Mouse (Mus musculus): Measurements from ENCODE around the gene Rab5b. TPM values are rescaled to one million over a fixed set of nuclear protein-coding genes. Genes with fewer than 3 reads are reported as not detected.

Gene Rab5b
- polyA plus RNA-seq, 1 experiment from 2014 or later: 38.6 TPM

GRCm38 (mm10) chr10:128703895-128704294 lies 7.8 kb upstream of the Rab5b start, which contains the start of gene Pmel:
TSS of gene Pmel (plus strand) at chr10:128704195.
- no peak for ATAC-seq (ENCODE audit: low read depth)
- H3K4me1 ChIP-seq (ENCODE audit: control insufficient read depth, low read depth, low read length): peaks cover 21% of the 10 kb centered on the region

DNA sequence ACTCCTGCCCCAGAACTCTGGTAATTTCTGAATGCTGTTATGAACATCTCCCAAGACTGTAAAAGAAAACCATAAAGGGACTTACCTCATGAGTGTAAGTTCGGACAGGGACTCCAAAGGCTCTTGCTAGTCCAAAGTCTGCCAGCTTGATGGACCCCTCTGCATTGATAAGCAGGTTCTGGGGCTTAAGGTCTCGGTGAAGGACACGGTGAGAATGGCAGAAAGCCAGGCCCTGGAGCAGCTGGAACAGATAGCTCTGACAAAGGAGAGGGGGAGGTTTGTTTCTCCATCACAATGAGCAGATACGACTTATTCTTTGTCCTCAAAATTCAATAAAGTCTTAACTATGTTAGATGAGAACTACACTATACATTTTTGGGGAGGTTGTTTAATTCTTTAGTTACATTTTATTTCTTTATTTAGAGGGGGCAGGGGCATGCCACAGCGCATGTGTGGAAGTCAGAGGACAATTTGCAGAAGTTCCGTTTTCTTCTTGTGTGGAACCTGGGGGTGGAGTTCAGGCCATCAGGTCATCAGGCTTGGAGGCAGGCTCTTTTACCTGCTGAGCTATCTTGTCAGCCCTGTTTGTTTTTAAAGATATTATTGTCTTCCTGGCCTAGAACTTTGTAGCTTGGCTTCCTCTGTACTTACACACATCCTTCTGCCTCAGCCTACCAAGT lies 6.4 kb upstream of the Rab5b start:
- H3K9ac ChIP-seq (ENCODE audit: low read depth, low read length): no peak overlapping the region
- peaks cover 21% of the 10 kb centered on the region for H3K36me3 ChIP-seq (ENCODE audit: control insufficient read depth, insufficient read depth)
- no peaks in the 10 kb centered on the region for H3K27me3 ChIP-seq (ENCODE audit: control insufficient read depth, insufficient read depth, low read depth, low read length)
- H3K4me3 ChIP-seq (ENCODE audit: low read depth, low read length): no peak overlapping the region
- ATAC-seq (ENCODE audit: low read depth): no peak
- 47% methylated on average over 6 of the region's 6 CpGs for WGBS (ENCODE audit: insufficient replicate concordance)
- H3K27ac ChIP-seq (ENCODE audit: low read length): no peak overlapping the region
- H3K4me1 ChIP-seq (ENCODE audit: control insufficient read depth, low read depth, low read length): peaks cover 24% of the 10 kb centered on the region
- H3K4me2 ChIP-seq (ENCODE audit: low read depth, low read length): peak overlapping the region; percentile 73; the same call in 1 of the 2 replicates
- no peaks in the 10 kb centered on the region for H3K9me3 ChIP-seq (replicated peaks; ENCODE audit: control insufficient read depth, low read length)

More at GRCm38 (mm10) chr10:128703895-128704294, 7.8 kb upstream of the Rab5b start, which contains the start of gene Pmel:
- Histone ChIP-seq H3K4me3 (ENCODE audit: low read depth, low read length) (peak within 1 kb of the TSS; percentile 79), H3K27ac (ENCODE audit: low read length) (peak within 1 kb of the TSS; percentile 87), H3K9me3 (replicated peaks; ENCODE audit: control insufficient read depth, low read length) (no peaks in the 10 kb centered on the region), H3K9ac (ENCODE audit: low read depth, low read length) (peak within 1 kb of the TSS; percentile 80), H3K27me3 (ENCODE audit: control insufficient read depth, insufficient read depth, low read depth, low read length) (no peaks in the 10 kb centered on the region), H3K4me2 (ENCODE audit: low read depth, low read length) (peak within 1 kb of the TSS; percentile 73), H3K36me3 (ENCODE audit: control insufficient read depth, insufficient read depth) (peaks cover 16% of the 10 kb centered on the region)
- 22% methylated on average over 4 of the region's 4 CpGs for WGBS (ENCODE audit: insufficient replicate concordance)

DNA sequence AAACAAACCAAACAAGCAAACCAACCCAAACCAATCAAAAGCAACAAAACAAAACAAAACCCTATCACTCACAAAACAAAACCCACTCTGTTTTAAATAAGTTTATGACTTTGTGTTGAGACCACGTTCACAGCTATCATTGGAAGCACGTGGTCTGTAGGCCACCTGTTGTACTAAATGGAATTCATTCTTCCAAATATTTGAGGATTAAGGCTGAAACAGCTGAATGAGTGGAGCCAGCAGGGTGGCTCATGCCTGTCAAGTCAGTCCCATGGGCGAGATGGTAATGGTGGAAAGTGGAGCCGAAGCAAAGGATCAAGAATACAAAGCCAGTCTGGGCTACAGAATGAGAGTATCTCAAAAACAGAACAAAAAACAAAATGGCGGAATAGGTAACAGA lies 4.6 kb upstream of the Rab5b start:
- Histone ChIP-seq H3K27me3 (ENCODE audit: control insufficient read depth, insufficient read depth, low read depth, low read length) (no peaks in the 10 kb centered on the region), H3K9me3 (replicated peaks; ENCODE audit: control insufficient read depth, low read length) (no peaks in the 10 kb centered on the region), H3K9ac (ENCODE audit: low read depth, low read length) (no peak overlapping the region), H3K36me3 (ENCODE audit: control insufficient read depth, insufficient read depth) (peaks cover 24% of the 10 kb centered on the region), H3K4me2 (ENCODE audit: low read depth, low read length) (no peak overlapping the region), H3K27ac (ENCODE audit: low read length) (no peak overlapping the region), H3K4me1 (ENCODE audit: control insufficient read depth, low read depth, low read length) (peaks cover 30% of the 10 kb centered on the region), H3K4me3 (ENCODE audit: low read depth, low read length) (no peak overlapping the region)
- 81% methylated on average over 5 of the region's 5 CpGs for WGBS (ENCODE audit: insufficient replicate concordance)
- ATAC-seq (ENCODE audit: low read depth): no peak

DNA sequence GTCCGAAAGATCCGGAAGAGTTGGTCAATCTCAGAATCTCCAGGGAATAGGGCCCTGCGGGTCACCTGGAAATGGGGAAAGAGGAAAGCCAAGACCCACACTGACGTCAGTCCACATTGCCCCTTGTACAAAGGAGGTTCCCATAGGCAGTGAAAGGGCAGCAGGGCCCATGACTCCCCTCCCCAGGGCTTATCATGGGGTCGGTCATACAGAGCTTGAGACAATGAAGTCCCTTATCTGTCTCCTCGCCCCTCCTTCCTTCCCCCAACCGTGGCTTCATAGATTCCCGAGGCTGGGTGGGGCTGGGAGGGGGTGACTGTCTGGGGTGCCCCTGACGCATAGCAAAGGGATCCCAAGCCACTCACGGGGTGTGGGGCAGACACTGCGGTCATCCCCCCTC lies 3.5 kb upstream of the Rab5b start:
- H3K9ac ChIP-seq (ENCODE audit: low read depth, low read length): no peak overlapping the region
- no peak overlapping the region; the same call in 1 of the 2 replicates for H3K27ac ChIP-seq (ENCODE audit: low read length)
- 36% methylated on average over 11 of the region's 11 CpGs for WGBS (ENCODE audit: insufficient replicate concordance)
- H3K4me2 ChIP-seq (ENCODE audit: low read depth, low read length): no peak overlapping the region
- no peaks in the 10 kb centered on the region for H3K27me3 ChIP-seq (ENCODE audit: control insufficient read depth, insufficient read depth, low read depth, low read length)
- H3K4me3 ChIP-seq (ENCODE audit: low read depth, low read length): no peak overlapping the region
- no peaks in the 10 kb centered on the region for H3K9me3 ChIP-seq (replicated peaks; ENCODE audit: control insufficient read depth, low read length)
- peaks cover 24% of the 10 kb centered on the region for H3K36me3 ChIP-seq (ENCODE audit: control insufficient read depth, insufficient read depth)
- no peak for ATAC-seq (ENCODE audit: low read depth)
- peaks cover 31% of the 10 kb centered on the region for H3K4me1 ChIP-seq (ENCODE audit: control insufficient read depth, low read depth, low read length)

DNA sequence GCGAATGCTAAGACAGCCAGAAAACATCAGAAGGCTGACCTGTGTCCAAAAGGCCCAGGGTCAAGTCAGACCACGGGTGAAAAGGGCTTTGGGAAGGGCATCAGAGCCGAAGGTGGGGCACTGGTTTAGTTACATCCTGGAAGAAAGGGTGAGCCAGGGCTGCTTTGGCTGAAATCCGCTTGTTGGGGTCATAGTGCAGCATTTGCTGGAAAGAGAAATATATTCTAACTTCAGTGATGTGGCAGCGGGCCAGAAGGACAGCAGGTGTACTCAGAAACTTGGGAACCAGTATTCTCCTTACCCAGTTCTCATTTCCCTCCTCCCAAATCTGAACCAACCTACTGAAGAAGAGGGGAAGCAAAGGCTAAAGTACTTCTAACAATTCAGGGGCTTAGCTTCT lies 2.9 kb upstream of the Rab5b start:
- Histone ChIP-seq H3K4me3 (ENCODE audit: low read depth, low read length) (no peak overlapping the region), H3K27me3 (ENCODE audit: control insufficient read depth, insufficient read depth, low read depth, low read length) (no peaks in the 10 kb centered on the region), H3K36me3 (ENCODE audit: control insufficient read depth, insufficient read depth) (peaks cover 24% of the 10 kb centered on the region), H3K9me3 (replicated peaks; ENCODE audit: control insufficient read depth, low read length) (no peaks in the 10 kb centered on the region), H3K4me2 (ENCODE audit: low read depth, low read length) (no peak overlapping the region), H3K27ac (ENCODE audit: low read length) (no peak overlapping the region), H3K4me1 (ENCODE audit: control insufficient read depth, low read depth, low read length) (peaks cover 34% of the 10 kb centered on the region), H3K9ac (ENCODE audit: low read depth, low read length) (no peak overlapping the region)
- 71% methylated on average over 5 of the region's 5 CpGs for WGBS (ENCODE audit: insufficient replicate concordance)
- no peak for ATAC-seq (ENCODE audit: low read depth)

DNA sequence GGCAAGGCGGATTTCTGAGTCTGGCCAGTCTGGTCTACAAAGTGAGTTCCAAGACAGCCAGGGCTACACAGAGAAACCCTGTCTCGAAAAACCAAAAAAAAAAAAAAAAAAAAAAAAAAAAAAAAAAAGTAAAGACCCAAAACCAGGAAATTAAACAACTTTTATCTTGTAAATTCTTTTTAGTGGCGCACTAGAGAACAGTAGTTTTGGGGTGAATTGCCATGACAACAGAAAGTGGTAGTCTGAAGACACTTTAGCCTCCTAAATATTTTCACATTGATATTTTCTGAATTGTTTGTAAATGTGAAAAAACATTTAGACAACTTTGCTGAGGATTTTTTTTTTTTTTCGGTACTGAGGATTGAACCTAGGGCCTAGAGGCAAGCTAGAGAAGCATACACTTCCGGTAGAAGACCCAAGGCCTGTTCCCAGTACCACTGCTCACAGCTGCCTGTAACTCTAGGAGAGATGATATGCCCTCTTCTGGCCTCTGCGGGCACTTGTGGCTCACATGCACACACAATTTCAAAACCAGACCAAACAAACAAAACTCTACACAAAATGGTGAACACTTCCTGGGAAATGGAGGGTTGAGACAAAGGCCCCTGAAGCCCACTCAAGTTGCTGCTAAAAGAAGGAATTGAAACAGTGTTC lies 1.1 kb upstream of the Rab5b start:
- 85% methylated on average over 6 of the region's 6 CpGs for WGBS (ENCODE audit: insufficient replicate concordance)
- H3K9me3 ChIP-seq (replicated peaks; ENCODE audit: control insufficient read depth, low read length): no peaks in the 10 kb centered on the region
- H3K36me3 ChIP-seq (ENCODE audit: control insufficient read depth, insufficient read depth): peaks cover 24% of the 10 kb centered on the region
- no peaks in the 10 kb centered on the region for H3K27me3 ChIP-seq (ENCODE audit: control insufficient read depth, insufficient read depth, low read depth, low read length)
- ATAC-seq (ENCODE audit: low read depth): no peak
- peak overlapping the region; percentile 87 for H3K27ac ChIP-seq (ENCODE audit: low read length)
- no peak overlapping the region for H3K4me3 ChIP-seq (ENCODE audit: low read depth, low read length)
- peaks cover 25% of the 10 kb centered on the region for H3K4me1 ChIP-seq (ENCODE audit: control insufficient read depth, low read depth, low read length)
- peak overlapping the region; percentile 59 for H3K4me2 ChIP-seq (ENCODE audit: low read depth, low read length)
- no peak overlapping the region for H3K9ac ChIP-seq (ENCODE audit: low read depth, low read length)

DNA sequence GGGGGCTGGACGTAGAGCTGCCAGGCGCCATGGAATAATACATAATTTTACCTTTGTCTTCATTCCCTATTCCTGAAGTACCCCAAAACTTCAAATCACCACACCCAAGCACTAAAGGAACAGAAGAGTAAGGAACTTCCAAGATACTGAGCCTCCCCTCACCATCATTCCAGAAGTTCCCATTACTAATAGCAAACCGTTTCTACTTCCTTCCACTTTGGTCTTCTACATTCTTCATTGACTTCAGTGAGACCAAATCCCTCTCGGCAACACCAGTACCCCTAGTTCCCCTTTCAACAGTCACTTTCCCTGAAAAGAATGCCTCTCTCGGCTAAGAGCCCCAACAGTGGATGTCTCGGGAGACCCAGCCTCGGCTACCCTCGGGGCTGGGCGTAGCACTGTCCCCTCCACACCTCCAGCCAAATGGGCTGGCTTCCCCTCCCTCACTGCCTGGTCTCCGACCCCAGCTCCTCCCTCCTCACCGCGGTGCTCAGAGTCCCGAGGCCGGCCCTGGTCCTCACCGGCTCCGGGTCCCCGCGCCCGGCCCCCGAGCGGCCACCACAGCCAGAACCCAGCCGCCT lies 563 bp downstream of the Rab5b start:
- Histone ChIP-seq H3K9me3 (replicated peaks; ENCODE audit: control insufficient read depth, low read length) (no peaks in the 10 kb centered on the region), H3K4me3 (ENCODE audit: low read depth, low read length) (peak overlapping the region; percentile 99), H3K36me3 (ENCODE audit: control insufficient read depth, insufficient read depth) (peaks cover 13% of the 10 kb centered on the region), H3K4me1 (ENCODE audit: control insufficient read depth, low read depth, low read length) (peaks cover 25% of the 10 kb centered on the region), H3K27me3 (ENCODE audit: control insufficient read depth, insufficient read depth, low read depth, low read length) (no peaks in the 10 kb centered on the region), H3K9ac (ENCODE audit: low read depth, low read length) (peak overlapping the region; percentile 100), H3K4me2 (ENCODE audit: low read depth, low read length) (peak overlapping the region; percentile 84), H3K27ac (ENCODE audit: low read length) (peak overlapping the region; percentile 98)
- WGBS (ENCODE audit: insufficient replicate concordance): under 1% methylated on average over 22 of the region's 22 CpGs
- ATAC-seq (ENCODE audit: low read depth): no peak

DNA sequence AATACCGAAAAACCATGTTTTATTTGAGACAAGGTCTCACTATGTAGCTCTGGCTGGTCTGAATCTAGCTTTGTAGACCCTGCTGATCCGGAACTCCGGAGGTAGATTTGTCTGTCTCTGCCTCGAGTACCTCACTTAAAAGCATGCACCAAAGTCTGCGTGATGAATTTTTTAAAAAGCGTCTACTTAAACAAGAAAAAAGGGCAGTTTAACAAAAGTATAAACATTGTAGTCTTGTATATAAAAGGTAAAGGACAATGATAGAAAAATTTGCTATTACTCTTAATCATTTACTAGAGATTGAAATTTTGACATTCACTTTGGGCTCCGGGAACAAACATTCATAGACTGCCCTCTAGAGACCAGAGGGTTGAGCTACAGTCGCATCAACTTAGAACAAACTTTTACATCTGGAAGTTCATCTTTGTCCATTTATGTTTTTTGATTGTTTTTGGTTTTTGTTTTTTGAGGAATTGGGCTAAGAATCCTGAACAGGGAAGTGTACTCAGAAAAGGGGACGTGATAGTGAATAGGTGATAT lies 21.5 kb downstream of the Rab5b start:
- no peaks in the 10 kb centered on the region for H3K9me3 ChIP-seq (replicated peaks; ENCODE audit: control insufficient read depth, low read length)
- no peaks in the 10 kb centered on the region; the same call in 1 of the 2 replicates for H3K36me3 ChIP-seq (ENCODE audit: control insufficient read depth, insufficient read depth)
- peak overlapping the region; percentile 74 for H3K9ac ChIP-seq (ENCODE audit: low read depth, low read length)
- H3K4me1 ChIP-seq (ENCODE audit: control insufficient read depth, low read depth, low read length): peaks cover 11% of the 10 kb centered on the region
- WGBS (ENCODE audit: insufficient replicate concordance): under 1% methylated on average over 9 of the region's 9 CpGs
- H3K4me3 ChIP-seq (ENCODE audit: low read depth, low read length): peak overlapping the region; percentile 82
- ATAC-seq (ENCODE audit: low read depth): no peak
- H3K27me3 ChIP-seq (ENCODE audit: control insufficient read depth, insufficient read depth, low read depth, low read length): peaks cover 17% of the 10 kb centered on the region
- peak overlapping the region; percentile 91 for H3K4me2 ChIP-seq (ENCODE audit: low read depth, low read length)
- peak overlapping the region; percentile 16; the same call in 1 of the 2 replicates for H3K27ac ChIP-seq (ENCODE audit: low read length)
